Mouse (Mus musculus) thymus, postnatal 36 days (tissue): ENCODE results near the gene Plagl1.
A peak's percentile ranks its signal among the peaks of the same experiment; 100 is the strongest.

Source experiments
- DNase-seq, 2 experiments: peaks; one replicate each; pipeline ENCODE4 v3.0.0; 2022; ENCODE audit warnings: mixed read lengths in 2 of 2

Plagl1 gene

DNA sequence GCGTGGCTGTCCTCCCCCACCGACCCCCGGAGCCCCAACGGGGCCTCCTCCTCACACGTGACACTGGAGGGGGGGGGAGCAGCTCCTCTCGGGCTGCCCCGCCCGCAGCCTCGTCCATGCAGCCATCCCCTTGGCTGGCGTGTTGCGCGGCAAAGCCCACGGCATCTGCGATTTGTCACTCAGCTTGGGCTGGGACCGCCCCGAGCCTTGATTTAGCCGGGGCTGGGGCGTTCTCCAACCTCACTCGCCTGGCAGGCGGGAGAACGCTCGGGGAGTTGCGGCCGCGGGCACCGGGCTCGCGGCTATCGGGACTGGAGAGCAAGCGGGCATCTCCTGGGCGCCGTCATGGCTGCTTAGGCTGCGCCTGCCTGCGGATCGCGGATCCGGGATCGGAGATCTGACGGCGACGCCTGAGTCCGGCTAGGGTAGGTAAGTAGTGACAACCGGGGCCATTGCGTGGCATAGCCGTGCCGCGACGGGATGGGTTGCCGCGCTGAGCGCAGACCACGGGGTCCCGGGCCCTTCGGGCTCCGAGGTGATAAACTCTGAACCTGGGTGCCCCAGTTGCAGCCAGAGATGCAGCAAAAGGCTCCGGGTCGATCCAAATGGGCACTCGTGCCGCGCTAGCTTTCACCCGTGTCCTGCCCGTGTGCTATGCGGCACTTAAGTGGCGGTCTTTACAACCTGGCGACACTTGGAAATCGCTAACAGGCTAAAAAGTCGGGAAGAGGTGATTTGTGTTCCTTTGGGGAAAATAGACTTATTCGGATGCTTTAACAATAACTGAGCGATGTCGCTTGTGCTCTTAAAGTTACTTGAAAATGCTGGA is 30.5 kb downstream of the Plagl1 start:
- DNase-seq: peak; percentile 30 to 46

DNA sequence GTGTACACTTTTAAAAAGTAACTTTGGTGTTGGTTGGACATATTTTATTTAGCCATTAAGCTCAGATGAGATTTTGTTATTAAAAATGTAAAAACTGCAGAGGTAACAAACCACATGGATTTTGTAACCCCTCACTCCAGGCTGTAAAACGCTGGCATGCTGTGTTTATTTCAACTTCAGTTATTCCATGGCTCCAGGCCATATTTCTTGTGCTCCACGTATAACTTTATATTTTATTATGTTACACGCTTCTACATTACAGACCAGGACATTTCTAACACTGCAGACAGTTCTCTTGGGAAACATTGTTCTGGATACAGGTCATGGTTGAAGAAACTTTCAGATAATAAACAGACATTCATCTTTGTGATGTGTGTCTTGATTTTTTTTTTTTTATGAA is 32.7 kb downstream of the Plagl1 start:
- no peak for DNase-seq

DNA sequence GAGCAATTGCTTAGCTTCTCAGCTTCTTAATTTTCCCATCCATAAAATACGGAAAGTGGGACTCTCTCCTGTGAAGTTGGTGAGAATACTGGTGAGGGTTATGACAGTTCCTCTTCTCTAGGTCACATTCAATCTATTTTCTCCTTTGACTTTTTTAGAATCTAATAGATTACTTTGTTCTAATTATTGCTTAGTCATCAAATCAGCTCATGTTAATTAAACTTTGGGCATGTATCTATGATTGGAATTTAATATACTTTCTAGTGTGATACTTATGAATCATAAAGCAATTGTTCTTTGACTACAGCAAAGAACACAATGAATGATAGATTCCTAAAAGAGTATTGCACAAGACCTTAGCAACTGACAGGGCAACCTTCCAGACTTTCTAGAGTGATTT is 38.6 kb downstream of the Plagl1 start:
- DNase-seq: no peak

DNA sequence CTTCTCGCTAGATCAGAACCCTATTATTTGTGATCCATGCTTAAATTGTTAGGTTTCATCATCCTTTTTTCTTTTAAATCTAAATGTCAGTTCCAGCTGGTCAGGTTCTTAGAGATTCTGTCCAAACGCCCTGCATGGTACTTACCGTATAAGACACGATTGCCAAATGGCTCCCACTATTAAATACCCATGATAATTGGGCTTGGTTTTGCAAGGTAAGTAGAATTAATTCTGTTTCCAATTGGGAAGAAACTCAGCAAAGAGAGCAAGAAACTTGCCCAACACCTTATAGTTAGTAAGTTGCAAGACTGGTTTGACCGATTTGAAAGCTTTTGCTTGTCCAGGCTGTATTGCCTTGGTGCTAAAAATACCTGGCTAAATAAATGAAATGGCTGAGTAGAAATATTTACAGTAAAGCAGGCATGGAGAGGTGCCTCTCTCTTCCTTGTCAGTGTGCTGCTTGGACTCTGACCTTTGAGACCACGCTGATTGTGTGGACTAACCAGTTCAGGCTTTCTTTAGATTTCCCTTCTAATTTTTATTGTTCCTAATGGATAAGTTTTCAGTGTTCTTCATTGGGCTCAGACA is 39.9 kb downstream of the Plagl1 start:
- no peak for DNase-seq

DNA sequence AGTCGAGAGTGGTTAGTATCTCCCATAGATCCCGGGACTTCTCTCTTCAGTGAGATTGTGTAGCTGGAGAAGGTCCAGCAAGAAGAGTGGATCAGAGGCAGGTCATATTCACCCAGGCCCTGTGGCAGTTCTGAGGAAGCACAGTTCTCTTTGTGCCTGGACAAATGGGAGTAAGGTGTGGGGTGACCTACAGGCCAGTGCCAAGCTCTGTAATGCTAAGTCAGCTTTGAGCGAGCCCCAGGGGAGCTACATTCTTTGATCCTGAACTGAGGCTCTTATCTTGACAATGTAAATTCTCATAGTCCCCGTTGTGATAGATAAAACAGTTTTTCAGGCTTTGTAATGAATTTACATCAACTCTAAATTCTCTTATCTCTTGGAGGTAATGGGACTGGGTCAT is 42.1 kb downstream of the Plagl1 start:
- DNase-seq: no peak

DNA sequence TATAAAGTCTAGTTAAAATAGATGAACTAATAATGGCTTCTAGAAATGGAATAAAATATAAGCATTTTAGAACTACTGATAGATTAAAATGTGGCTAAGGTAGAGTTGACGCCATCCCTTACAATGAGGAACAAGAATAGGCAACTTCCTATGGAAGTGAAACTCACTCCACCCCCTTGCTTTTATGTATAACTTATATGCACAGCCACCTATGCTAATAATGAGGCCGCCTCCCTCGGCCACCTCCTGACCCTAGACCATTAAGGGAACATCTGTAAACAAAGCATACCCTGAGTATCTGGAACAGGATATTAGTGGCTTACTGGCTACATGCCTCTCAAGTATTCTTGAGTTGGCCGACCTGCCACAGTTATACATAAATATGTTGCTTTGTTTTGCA is 43.5 kb downstream of the Plagl1 start:
- DNase-seq: no peak

DNA sequence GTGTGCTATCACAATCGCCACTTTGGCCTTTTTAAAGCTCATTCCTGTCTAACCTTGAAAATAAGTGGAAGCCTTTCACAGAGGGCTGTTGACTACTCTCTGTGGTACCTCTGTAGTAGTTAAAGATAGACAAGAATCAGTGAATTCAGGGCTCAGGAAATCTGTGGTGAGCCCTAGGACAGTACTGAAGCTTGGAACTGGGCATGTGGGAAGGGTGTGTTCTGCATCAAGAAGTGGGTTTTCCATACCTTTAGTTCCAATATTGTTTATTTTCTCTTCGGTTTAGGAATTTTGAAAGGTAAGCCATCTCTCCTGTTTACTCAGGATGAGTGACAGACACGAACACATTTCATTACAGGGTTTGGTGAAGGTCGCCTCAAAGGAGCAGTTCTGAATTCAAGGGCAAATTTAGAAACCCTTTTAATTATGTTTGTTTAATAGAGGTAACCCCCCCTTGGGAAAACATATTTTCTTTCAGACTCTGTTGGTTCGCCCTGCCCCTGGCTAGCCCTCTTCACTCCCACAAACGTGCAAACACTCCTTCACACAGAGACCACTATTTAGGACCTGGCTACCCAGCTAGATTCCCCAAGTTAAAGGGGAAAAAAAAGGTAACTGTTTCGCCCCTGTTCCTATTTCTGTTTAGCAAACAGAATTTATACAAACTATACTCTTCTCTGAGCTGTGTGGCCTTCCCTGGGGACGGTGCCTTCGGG is 46.8 kb downstream of the Plagl1 start:
- no peak for DNase-seq

DNA sequence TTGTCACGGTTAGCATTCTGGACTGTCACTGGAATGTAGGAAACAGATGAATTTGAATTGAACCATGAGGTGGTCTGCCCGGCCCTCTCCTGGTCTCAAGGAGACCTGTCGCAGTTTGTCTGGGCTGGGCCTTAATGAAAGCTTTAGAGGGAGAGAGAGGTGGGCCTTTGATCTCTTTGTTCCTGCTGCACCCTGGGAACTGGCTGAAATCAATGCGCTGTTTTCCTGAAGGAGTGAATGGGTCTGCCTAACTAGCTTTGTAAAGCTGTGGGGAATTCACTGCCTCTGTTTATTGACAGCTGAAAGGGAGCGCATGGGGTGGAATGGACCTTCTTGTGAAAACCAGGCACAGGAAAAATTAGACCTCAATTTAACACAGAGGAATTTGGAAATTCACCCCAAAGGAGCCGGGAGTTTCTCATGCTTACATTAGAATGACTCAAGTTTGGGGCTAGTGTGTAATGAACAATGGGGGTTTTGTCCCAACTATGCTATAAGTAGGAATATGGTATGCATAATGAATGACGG is 47.8 kb downstream of the Plagl1 start:
- no peak for DNase-seq

DNA sequence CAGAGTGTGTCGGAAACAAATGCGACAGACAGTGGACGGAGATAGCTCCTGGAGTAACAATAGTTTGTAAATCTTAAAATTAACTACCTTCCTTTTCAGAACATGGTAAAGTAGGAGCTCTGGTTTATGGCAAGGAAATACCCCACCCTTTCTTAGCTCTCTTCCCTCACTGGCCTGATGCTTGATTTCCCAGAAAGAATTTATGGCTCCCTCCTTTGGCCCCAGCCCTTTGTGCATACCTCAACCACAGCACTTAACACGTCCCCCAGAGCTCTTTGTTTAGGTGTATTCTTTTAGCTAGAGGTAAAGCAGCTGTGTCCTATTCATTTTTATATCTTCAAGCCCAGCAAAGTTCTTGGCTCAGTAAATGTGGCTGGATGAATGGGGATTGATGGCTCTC is 48.5 kb downstream of the Plagl1 start:
- DNase-seq: no peak

DNA sequence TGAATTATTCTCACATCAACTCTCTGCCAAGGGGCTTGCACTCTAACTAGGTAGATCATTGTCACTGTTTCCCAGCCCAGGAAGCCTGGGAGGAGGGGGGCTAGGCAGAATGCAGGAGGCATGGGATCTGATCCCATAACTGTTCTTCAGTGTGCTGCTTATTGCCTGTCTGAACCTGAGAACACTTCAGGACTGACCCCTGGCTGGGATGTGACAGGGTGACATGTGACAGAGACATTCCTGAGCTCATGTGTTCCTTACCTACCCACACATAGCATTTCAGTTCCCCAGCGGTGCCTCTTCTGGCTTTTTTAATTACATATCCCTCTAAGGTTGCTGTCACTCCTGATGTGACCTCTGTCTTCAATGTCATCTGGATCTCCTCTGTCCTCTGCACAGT is 49.5 kb downstream of the Plagl1 start:
- DNase-seq: no peak

DNA sequence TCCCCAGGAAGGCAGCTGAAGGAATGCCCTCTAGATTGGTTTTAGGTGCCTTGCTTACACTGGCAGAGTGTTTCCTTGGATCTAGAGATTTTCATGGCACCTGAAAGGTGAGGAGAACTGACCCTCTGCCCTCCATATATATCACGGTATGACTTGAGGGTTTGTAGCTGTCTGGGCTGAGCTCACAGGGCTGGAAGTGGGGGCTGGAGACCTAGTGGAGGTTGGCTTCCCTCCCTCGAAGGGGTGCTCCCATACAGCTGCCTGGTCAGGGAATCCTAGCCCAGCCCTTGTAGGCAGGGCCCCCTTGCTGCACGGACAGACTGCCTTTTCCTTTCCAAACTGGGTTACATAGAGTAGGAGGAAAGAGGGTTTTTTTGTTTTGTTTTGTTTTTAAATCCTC is 52.5 kb downstream of the Plagl1 start:
- DNase-seq: no peak

DNA sequence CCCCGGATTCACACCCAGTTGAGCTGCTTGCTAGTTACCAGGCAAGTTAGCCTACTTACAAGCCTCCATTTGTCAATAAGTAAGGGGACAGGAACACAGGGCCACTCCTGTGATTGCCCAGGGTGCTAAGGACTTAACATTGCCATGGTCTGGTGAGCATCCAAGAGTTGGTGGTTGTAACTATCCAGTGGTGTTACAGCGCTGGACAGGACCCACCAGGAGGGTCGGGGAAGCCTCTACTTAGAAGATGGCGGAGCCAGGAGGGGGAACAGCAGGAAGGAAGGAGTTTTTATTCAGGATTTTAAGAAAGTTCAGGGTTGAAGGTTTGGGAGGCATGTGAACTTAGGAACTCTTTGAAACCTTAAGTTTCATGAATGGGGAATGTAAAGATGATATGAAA is 53.3 kb downstream of the Plagl1 start:
- no peak for DNase-seq

DNA sequence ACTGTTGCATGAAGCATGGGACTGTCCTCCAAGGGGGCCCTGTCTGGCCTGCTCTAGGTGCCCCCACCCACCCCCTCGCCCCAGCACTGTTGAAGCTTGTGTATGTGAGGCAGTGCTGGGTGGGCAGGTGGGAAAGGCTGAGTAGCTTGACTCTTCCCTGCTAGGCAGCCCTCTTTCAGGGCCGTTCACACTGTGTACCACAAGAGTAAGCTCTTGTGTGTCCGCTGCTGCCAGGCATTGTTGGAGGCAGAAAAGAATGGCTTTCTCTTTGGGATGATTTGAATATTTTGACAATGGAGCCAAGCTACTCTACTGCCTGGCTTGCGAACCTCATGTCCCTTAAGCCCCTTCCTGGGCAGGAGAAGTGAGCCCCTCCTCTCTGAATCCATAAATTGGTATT is 54.7 kb downstream of the Plagl1 start:
- no peak for DNase-seq

DNA sequence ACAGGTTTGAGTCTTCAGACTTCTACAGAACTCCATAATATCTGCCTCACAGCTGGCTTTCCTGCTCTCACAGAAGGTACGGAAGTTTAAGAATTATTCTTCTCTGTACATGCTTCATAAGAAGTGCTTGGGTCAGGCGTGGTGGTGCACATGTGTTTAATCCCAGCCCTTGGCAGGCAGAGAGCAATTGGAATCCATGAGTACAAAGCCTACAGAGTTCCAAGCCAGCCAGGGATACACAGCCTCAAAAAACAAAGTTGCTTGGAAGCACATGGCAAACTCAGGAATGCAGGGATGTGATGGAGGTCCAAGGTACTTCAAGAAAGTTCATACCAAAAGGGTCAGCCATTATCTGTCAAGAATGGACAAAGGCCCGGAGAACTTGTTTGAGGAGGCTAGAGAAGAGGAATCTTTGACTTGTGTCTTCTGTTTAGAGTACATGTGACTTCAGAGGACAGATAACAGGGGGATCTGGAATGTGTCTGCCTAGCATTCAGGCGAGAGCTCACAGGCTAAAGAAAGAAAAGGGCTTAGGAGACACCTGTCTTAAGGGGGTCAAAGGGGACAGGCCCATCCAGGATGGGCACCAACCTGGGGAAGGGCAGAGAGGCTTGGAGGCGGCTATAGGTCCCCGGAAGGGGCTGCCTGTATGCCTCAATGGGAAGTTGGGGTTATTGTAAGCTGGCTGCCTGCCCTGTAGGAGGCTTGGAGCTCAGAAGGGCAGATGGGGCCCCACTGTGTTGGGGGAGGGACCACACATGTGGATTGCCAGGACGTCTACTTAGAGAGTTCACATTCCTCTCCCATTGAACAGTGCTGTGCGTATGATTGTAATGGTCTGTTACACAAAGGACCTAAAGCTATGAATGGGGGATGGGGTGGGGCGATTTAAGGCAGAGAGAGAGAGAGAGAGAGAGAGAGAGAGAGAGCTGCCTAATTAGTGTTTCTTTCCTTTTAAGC is 56.7 kb downstream of the Plagl1 start:
- DNase-seq: no peak

DNA sequence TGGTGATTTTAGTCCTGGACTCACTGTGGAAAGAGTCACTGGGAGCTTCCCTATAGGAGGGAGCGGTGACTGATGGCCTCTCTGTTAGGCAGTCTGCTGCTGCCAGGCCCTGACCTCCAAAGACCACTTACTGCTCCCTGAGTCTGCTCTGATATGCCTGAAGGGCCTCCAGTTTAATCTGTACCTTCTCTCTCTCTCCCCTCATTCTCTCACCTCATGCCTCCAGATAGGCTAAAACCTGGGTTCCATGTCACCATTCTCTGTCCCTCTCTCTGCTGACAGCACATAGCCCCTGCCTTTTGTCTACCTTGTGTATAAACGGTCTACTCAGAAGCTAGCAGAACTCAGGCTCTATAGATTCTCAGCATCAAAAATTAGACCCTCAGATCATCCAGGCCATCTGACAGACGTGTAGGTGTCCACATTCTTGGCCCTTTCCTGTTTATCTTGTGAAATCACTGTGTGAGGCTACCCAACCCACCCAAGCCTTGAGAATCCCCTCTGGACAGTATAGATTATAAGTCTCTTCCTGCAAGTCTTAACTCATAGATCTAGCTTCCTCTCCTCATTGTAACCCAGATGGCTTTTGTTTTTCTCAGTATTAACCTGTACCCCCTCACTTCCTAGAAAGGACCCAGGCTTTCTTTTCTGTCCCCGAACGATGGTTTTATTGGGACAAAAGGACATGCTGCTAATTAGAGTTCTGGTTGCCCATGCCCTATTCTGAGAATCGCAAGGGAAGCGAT is 57.9 kb downstream of the Plagl1 start:
- DNase-seq: no peak

DNA sequence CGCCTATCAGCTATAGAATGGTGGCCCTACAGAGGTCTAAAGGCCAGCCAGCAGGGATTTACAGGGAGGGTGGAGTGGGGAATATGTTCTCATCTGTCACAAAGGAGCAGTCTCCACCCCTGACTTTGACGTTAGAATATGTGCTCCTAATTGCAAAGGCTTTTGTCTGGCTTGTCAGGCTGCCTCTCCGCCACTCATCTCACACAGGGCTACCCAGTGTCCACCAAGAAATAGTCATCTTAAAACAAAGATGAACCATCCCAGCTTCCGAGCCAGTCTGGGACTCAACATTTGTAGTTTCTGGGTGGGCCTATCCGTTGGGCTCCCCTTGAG is 58.4 kb downstream of the Plagl1 start:
- no peak for DNase-seq

DNA sequence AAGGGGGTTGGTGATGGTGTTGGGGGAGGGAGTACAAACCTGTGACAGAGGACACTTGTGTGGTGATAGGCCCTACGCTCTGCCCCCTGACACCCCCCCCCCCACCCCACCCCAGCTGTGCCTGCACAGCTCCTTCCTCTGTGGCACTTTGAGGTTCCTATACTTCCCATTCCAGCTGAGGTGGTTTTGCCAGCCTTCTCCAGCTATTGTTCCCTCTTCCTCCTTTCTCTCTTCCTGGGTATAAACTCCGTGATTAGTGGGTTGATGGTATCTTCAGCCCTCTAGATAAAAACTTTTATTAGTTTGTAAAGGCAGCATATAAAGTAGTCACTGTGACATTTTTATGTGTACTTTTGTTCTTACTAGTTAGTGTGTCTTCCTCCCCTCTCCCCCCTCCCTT is 59.0 kb downstream of the Plagl1 start:
- DNase-seq: no peak

DNA sequence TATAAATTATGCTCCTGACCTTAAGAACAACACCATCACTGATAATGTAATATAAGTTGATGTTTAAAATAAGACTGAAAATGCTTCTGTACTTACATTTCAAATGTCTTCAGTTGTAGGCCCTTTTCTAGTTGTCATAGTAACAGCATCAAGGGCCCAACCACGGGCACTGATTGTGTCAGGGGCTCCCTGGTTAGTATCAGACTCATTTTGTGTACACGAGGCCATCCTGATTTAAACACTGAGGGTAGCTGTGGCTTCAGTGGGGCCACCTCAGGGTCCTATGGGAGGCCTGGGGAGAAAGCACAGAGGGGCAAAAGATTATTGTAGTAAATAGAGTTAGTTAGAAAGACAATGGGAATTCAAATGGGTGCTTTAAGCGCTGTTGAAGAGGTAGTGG is 65.5 kb downstream of the Plagl1 start:
- no peak for DNase-seq

DNA sequence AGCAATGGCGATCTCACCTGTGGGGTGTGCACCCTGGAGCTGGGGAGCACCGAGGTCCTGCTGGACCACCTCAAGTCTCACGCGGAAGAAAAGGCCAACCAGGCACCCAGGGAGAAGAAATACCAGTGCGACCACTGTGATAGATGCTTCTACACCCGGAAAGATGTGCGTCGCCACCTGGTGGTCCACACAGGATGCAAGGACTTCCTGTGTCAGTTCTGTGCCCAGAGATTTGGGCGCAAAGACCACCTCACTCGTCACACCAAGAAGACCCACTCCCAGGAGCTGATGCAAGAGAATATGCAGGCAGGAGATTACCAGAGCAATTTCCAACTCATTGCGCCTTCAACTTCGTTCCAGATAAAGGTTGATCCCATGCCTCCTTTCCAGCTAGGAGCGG is 67.0 kb downstream of the Plagl1 start:
- DNase-seq: peak; percentile 6 to 18

DNA sequence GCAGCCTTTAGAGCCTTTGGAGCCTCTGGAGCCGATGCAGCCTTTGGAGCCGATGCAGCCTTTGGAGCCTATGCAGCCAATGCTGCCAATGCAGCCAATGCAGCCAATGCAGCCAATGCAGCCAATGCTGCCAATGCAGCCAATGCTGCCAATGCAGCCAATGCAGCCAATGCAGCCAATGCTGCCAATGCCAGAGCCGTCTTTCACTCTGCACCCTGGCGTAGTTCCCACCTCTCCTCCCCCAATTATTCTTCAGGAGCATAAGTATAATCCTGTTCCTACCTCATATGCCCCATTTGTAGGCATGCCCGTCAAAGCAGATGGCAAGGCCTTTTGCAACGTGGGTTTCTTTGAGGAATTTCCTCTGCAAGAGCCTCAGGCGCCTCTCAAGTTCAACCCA is 67.6 kb downstream of the Plagl1 start:
- DNase-seq: no peak

DNA sequence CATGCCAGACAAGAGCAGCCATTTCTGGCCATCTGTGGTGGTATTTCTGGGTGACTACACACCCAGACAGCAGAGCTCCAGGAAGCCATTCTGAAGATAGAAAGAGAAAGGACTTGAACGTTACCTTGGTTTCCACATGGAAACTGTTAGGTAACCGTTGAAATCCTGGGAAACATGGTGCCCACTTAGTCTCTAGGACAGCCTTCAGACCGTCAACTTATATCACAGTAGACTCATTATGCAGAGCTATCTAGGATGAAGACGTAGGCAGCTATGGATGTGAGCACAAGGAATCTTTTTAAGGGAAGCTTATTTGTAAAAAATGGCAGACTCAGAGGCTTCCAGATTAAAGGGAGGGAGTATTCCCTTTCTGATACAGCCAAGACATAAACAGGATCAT is 73.5 kb downstream of the Plagl1 start:
- DNase-seq: no peak

DNA sequence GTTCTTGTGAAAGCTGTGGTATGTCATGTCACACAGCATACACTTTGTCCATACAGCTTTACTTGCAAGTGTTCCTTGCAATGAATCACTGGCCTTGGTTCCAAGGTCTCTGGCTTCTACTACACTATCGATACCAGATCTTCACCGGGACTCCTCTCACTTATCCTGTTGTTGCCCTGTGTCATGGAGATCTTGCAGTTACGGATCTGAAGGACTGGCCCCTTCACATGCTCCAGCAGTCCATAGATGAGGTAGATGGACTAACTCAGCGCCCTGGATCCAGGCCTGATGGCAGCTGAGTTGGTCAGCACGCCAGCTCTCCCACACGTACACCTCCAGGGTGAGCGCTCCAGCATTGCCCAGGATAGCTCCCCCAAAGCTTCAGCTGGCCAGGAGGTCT is 75.0 kb downstream of the Plagl1 start:
- DNase-seq: no peak
